Mouse (Mus musculus) frontal cortex, postnatal 10 days (tissue): ENCODE measurements around the gene Brd3os.

ENCODE experiments used
- DNase-seq, 2 experiments: peaks; one replicate each; pipeline ENCODE4 v3.0.0; 2022; ENCODE audit warnings: low spot score in 2 of 2, mixed read lengths in 1 of 2

The Brd3os gene

DNA sequence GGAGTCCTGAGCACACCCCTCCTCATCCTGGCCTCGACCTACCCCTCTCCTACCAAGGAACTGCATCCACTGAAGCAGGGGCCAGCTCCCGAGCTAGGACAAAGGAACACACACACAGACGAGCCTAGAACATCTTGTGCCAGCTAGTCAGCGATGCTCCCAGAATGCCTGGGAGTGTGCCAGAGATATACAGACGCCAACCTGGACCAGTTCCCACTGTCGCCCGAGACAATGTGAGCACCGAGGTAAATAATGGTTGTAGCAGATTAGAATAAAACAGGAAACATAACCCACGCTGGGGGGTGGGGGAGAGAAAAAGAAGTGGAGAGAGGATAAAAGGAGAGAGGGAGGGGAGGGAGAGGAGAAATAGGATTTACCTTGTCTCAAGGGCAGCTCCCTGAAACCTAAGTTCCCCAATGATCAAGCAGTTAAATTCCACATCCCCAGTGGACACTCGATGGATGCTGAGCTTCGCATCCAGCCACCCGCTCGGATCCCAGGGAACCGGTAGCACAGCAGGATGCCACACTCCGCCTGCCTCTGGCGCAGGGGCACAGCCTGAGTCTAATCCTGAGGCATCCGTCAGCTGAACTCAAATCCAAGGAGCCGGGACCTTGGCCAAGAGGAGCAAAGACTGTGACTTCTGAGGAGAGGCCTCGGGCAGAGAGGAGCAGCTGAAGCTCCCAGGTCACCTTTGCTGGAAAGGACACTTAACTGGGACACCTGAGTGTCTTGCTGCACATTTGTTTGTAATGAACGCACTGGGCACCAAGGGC is 20.6 kb upstream of the Brd3os start:
- no peak for DNase-seq

DNA sequence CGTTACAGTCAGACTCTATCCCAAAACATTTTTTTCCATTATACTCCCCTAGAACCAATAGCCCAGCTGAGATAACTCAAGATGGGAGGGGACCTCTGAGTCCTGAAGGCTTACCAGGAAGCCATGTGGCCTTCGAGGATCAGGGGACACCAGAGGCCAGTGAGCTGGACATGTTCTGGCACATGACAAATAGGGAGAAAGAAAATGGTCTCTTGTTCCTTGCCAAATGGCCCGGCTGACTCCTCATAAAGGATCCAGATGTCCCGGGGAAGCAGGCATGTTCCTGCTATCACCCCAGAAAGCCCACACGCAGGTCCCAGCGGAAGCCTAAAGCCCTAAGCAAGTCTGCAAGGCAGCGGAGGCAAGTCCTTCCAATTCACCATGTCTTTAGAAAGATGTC is 18.5 kb upstream of the Brd3os start:
- no peak for DNase-seq

DNA sequence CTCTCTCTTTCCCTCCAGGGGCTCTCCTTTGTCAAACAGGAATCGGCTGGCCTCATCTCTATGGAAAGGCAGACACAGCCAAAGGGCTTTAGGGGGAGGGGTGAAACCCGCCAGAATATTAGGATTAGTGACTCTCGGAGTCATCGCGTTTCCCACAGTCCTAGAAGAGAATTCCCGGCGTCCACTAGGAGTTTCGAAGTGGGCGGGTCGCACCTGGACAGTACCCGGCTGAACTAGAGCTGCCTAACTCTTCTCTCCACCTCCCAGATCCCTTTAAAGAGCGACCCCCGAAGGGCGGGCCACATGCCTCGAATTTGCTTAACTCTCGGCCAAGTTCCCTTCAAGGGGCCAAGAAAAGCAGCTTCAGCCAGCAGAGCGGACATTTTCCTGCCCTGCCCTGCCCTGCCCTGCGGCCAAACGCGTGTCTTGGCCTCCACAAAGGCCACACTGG is 16.9 kb upstream of the Brd3os start:
- no peak for DNase-seq

DNA sequence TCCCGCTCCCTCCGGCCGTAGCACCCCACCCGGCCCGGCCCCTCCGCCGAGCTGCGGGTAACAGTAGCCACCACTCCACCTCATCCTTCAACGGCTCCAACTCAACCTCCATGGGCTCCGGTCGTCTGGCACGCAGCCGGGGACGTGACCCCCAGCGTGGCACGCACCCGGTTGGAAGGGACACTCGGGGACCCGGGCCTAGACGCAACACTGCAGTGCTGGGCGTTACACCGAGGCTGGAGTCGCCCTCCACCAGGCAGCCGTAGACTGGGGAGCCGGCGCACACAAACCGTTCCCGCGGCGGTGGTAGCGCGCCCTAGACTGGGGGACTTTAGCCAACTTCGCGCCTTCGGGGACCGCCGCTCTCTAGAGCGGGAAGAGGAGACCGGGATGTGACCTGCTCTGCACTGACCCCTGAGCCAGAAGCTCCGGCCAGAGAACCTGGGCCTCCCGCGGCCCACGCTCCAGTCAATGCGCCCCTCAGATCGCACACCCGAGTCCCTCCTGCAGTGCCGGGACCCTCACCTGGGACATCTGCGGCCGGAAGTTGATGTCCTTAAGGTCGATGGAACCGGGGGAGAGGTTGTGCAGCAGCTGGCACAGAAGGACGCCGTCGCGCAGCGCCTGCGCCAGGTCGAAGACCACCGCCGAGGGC is 16.2 kb upstream of the Brd3os start:
- DNase-seq, result peak in 1 of 2 experiments; percentile 41

DNA sequence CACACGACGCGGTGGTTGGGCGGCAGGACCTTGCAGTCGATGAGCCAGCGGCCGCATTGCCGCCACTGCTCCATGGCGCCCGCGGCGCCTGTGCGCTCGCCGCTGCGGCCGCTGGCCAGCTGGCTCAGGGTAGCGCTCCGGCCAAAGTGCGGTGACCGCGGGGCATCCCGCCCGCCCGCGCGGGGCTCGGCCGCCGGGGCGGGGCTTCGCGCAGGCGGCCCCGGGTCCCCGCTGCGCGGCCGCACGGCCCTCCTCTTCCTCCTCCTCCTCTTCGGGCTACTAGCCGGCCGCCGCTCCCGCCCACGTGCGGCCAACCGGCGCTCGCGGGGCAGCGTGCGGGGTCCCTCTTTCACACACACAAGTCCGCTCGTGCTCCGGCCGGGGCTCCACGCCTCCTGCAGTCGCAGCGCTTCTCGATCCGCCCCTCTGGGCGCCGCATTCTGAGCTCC is 15.7 kb upstream of the Brd3os start:
- DNase-seq, result peak in 1 of 2 experiments; percentile 37

DNA sequence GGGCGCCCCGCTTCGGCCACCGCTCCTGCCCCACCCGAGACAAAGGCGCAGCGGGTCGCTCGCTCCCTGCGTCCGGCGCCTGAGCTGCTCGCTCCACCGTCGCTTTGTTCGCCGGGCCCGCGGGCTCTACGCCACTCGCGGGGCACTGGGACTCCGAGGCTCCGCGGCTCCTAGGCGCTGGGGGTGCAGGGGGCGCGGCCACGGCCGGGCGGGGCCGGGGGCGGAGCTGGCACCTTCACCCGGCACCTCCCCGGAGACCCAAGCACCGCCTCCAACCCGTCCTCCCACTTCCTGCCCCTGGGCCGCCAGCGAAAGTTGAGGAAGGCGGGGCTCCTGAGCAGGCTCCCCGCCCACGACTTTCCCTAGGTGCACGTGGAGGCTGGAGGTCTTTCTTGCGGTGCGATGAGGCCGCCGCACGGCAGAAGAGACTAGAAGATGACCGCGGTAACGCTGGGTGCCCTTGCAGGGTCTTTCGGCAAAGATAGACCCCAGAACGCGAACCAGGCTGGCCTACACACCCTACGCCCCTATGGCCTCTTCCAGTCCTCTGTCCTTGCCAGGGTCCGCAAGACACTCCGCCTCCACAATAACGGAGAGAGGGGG is 15.2 kb upstream of the Brd3os start, which contains the start of gene Vav2:
Vav2 (minus strand) TSS at position 179 of the 603 bp plus-strand sequence.
- DNase-seq, result peak; percentile 78 to 83

DNA sequence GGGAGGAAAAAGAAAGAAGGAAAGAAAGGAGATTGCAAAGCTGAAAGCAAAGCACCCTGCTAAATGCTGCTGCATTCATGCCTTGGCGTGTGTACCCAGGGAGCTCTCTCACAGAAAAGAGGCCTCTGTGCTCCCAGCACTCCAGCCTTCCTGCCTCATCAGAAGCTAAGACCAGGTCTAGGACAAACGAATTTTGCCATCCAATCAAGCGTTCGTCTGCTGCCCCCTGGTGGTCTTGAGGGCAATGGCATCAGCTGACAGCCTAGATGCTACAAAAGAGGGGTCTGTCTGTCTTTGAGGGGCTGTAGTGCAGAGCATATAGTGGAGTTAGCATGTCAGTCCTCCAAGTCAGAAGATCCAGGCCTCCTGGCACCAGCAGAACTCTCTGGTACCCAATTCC is 14.1 kb upstream of the Brd3os start:
- DNase-seq, result peak; percentile 71 to 83

DNA sequence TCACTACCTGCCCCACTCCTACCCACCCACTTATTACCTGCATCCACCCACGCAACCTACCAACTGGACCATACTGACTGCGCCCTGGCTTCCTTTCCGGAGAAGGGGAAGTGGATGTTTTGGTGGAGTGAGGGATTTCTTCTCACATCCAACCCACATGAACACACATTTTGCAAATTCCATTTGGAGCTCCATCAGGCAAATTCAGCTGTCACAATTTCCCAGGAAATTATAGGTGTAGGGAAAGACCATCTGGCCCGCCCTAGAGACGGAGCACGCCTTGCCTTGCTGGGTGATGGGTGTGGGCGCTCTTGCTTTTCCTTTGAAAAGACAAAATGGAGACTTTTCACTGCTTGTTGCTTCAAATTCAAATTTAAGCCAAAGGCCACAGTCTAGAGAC is 11.5 kb upstream of the Brd3os start:
- peak; percentile 51 to 55 for DNase-seq

DNA sequence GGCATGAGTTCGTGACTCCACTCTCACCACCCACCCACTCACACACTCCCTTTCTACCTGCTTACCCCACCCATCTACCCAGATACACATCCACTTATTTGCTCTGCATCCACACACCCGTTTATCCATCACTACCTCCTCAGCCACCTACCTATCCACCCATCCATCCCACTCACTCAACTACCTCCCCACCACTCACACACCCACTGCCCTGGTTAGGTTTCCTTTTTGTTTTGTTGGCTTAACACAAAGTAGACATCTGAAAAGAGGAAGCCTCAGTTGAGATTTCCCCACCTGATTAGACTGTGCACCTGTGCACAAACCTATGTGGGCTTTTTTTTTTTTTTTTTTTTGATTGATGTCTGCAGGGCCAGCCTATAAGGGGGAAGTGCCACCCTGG is 9.5 kb upstream of the Brd3os start:
- no peak for DNase-seq

DNA sequence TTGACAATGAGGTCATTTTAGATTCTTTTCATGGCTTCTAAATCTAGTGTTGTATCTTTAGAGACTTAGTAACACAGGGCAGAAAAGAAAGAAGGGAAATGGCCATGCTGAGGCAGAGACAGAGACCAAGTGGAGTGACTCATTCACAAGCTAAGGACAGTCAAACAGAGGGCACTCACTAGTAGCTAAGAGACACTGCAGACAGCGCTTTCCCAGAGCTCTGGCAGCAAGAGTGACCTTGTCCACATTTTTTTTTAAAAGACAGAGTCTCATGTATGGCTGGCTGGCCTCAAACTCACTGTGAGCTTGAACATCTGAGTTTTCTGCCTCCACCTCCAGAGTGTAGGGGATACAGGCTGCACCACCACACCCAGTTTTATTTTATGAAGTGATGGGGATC is 4.2 kb upstream of the Brd3os start:
- DNase-seq, result no peak

DNA sequence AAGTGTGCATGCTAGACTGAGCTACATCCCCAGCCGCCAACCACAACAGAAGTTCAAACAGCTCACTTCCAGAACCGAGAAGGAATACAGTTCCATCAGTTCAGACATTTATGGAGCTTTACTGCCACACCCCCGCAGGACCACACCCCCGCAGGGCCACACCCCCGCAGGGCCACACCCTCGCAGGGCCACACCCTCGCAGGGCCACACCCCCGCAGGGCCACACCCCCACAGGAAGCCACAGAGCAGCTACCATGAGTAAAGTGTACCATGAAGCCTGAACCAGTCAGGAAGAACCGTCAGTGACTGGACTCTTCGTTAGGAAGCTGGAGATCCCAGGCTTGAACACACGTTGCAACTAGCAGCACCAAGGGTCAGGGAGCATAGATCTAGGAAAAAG is 3.8 kb upstream of the Brd3os start:
- no peak for DNase-seq

DNA sequence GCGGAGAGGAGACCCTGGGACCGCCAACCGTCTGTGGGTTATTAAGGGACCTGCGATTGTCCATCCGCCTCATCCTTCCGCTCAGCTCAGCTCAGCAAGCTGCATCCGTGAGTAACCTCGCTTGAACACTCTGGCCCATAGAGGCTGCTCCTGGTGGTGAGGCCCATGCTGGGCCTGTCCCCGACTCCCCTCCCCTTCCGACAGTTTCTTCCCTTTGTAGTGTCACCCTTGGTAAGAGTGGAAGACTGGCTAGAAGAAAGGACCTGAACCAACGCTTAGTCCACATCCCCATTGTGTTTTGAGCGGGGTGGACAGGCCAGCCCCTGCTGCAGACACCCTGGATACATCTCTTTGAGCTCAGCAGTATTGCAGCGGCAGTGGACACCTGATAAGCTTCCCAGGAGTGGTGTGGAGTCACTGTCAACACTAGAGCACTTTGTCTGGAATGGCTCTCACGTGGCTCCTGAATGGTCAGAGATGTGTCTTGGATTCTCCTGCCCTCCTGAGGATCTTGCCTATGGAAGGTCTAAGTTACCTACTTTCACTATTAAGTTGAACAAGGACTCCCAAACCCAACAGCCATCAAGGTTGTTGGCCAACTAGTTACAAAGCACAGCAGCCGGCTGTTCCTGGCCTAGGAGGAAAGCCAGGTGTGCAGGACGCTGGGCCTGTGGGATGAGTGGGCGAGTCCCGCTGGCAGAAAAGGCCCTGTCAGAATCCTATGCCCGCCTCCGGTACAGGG is 755 bp downstream of the Brd3os start:
- DNase-seq, result no peak

DNA sequence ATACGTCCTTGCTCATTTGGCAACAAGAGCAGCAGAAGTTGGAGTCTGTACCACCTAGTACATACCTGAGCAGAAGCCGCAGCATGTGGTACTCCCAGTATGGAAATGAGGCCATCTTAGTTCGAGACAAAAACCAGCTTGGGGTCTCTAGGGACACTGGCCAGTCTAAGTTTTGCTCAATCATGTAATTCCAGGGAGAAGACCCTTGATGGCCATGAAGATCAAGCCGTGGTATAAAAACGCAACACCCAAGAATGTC is 1.3 kb downstream of the Brd3os start:
- DNase-seq, result no peak

DNA sequence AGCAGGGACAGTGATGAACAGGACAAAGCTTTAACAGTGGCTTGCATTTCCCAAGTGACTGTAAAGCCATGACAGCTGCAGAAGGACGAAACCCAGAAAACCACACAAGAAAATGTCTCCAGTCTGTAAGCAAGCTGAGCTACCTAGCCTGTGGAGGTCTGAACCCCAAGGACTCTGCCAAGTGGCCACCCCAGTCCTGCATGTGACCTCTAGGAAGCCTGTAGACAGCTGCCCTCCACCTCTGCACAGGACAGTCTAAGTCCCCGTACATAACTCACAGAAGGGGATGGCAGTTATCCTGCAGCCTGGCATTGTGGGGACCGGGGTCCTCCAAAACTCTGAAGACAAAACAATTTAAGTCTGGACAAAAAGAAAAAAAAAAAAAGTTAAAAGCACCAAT is 3.8 kb downstream of the Brd3os start:
- DNase-seq, result no peak

DNA sequence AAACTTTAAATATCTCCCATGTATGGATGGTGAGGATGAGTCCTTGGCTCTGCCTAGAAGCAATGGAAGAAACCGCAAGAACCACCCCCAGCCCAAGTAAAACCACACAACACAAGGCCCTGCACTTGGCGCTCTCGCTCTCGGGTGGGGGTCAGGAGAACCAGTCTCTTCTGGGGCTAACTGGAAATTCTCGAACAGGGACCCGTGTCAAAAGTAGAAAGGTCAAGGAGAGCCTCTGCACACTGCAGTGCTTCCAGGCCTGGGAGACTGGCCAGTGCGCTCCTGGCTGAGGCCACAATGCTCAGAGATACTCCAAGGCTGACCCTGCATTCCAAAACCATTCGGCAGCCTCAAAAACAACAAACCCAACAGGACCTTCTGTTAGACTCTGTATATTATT is 4.7 kb downstream of the Brd3os start:
- no peak for DNase-seq

DNA sequence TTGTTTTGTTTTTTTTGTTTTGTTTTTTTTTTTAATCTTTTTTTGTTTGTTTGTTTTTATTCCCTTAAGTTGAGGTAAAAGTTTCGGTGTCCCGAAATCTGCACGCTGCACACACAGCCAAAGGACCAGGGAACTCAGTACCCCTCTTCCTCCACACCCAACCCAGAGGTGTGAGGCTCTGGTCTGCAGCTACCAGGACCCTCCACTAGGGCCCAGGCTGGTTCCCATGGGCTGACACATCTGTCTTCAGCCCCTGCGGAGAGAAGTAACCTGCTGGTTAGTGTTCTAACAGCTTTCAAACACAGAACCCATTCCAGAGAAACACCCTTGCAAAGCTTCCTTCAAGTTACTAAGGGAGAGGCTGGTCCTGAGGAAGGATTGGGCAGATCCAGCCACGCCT is 5.7 kb downstream of the Brd3os start:
- DNase-seq, result no peak

DNA sequence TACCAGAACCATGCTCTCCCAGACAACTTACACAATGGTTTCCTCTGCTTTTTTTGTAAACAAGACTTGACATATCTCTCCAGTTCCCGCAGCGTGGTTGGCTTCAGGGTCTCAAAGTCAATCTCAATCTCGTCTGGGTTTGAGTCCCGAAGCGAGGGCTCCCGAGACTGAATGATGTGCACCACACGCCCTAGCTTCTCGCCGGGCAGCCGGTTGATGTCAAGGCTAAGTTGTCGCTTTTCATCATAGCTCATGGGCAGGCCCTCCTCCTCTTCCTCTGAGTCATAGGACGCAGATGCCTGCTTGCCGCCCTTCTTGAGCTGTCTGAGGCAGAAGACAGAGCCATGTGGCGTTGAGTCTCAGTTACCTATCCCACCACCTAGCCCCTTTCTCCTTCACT is 8.1 kb downstream of the Brd3os start:
- no peak for DNase-seq

DNA sequence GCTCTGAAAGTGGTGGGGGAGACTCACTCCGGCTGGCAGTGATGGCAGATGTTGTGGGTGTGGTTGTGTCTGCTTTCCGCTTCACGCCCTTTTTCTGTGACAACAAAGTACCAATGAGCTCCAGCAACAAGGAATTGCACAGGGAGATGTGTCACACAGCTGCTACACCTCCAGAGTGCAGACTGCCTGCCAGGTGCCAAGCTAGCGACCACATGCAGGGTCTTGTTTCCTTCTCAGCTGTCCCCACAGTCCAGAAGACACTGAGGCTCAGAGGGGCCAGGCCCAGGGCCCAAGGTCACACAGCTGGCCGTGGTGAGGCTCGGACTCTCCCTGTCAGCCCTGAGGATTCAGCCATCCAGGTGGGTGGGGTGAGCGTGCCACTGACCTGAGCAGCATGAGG is 17.6 kb downstream of the Brd3os start:
- no peak for DNase-seq

DNA sequence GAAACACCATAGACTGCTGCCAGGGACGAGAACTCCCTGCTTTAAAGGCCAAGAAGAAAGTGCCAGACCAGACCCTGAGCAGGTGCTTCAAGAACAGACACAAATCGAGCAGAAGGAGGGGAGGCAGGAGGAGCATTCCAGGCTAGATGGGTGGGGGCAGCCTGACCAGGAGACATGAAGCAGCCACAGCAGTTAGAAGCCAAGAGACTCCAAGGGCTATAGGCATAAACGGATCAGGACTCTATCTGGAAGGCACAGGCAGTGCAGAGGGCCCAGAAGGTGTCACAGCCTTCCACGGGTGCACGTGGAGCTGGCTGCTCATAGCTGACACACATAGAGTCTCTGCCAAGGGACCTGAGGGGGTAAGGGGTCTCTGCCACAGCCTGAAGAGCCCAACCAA is 18.0 kb downstream of the Brd3os start:
- DNase-seq, result no peak

DNA sequence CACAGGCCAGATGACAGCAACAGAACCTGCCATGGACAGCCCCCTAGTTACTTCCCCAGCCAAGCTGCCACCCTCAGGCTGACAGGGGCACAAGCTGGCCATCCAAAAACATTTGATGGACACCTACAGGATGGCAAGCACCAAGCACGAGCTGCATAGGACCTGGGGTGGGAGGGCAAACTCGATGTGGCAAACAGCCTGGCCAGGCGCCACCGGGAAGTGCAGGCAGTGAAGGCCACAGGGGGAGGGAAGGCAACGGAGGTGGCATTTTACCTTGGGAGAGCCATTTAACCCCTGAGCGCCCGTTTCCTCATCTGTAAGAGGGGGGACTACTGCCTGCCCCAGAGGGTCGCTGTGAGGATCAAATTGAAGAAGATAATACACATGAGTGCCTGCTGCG is 18.5 kb downstream of the Brd3os start:
- DNase-seq, result no peak

DNA sequence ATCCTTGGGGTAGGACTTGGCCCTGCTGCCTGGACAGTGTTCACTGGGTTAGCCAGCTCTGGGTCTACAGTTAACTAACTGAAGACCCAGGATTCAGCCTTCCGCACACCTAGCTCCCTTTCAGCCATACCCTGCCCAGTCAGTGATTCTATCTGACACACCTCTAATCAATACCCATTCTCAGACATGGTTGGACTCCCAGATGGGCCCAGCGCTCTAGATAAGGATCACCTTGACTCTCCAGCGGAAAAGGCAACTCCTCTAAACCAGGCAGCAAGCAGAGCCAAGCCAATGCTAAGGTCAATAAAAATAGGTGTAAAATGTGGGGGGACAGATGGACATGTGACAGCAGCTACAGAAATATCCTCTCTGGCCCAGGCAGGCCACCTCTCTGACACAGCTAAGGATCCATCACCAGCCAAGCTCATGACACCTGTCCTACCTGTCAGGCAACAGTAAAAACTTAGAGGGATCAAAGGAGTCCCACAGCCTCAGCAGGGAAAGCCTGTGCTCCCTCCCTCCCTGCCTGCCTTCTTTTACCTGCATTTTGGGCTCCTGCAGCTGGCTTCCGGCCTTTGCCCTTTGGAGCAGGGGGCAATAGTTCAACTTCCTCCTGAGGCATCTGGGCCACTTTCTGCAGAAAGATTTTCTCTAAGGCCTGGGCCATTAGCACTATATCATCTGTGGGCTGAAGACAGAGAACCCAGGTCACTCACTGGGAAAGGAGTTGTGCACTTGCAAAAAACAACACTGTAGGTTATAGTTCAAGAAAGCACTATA is 19.9 kb downstream of the Brd3os start:
- DNase-seq, result no peak

DNA sequence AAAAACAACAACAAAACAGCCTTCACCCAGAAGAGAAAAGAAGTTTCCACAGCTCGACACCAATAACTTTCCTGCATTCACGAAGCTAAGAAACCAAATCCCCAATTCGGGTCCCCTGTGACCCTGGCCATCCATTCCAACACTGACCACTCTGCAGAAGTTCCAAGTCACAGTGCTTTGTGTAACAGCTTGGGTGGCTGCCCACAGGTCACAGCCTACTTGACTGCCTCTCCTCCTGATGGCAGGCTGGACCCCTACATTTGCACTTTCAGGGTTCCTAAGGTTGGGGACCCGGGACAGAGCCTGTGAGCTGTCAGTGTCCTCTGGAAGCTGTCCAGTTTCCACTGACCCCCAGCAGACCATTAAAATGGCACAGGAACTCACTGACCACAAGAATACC is 20.8 kb downstream of the Brd3os start:
- no peak for DNase-seq
